Mouse (Mus musculus): Measurements from ENCODE around the gene Msmp. TPM values are rescaled to one million over a fixed set of nuclear protein-coding genes. Genes with fewer than 3 reads are reported as not detected.

Msmp gene
- polyA plus RNA-seq, 1 experiment from 2014 or later = 1.1 TPM

Other genes with a start within 250 kb of the Msmp start
- 15.8 and 19.1 TPM in 2 replicates for gene Rusc2, start 202.5 kb downstream of the Msmp start, polyA plus RNA-seq (2014; fragmentation: Nextera tagmentation; extraction: Ambion mirVana)
- gene Fam166b, start 155.4 kb downstream of the Msmp start, polyA plus RNA-seq (2014; fragmentation: Nextera tagmentation; extraction: Ambion mirVana) = 0.26 and 0.70 TPM in 2 replicates
- 9.1 and 10.1 TPM in 2 replicates for gene Tesk1, start 142.6 kb downstream of the Msmp start, polyA plus RNA-seq (2014; fragmentation: Nextera tagmentation; extraction: Ambion mirVana)
- gene Cd72, start 129.9 kb downstream of the Msmp start, polyA plus RNA-seq (2014; fragmentation: Nextera tagmentation; extraction: Ambion mirVana) = 3.0 and 3.7 TPM in 2 replicates
- gene Sit1, start 100.8 kb downstream of the Msmp start, polyA plus RNA-seq (2014; fragmentation: Nextera tagmentation; extraction: Ambion mirVana) = not detected in 2 replicates
- 49.1 and 55.4 TPM in 2 replicates for gene Ccdc107, start 91.6 kb downstream of the Msmp start, polyA plus RNA-seq (2014; fragmentation: Nextera tagmentation; extraction: Ambion mirVana)
- gene Arhgef39, start 84.8 kb downstream of the Msmp start, polyA plus RNA-seq (2014; fragmentation: Nextera tagmentation; extraction: Ambion mirVana) = 34.8 and 37.6 TPM in 2 replicates
- 0.64 and 0.79 TPM in 2 replicates for gene Car9, start 77.5 kb downstream of the Msmp start, polyA plus RNA-seq (2014; fragmentation: Nextera tagmentation; extraction: Ambion mirVana)
- 63.7 and 67.2 TPM in 2 replicates for gene Tpm2, start 60.7 kb downstream of the Msmp start, polyA plus RNA-seq (2014; fragmentation: Nextera tagmentation; extraction: Ambion mirVana)
- 60.3 and 64.7 TPM in 2 replicates for gene Creb3, start 22.2 kb downstream of the Msmp start, polyA plus RNA-seq (2014; fragmentation: Nextera tagmentation; extraction: Ambion mirVana)
- 49.7 and 60.4 TPM in 2 replicates for gene Tln1, start 21.8 kb downstream of the Msmp start, polyA plus RNA-seq (2014; fragmentation: Nextera tagmentation; extraction: Ambion mirVana)
- 26.5 and 41.1 TPM in 2 replicates for gene Rgp1, start 5.8 kb downstream of the Msmp start, polyA plus RNA-seq (2014; fragmentation: Nextera tagmentation; extraction: Ambion mirVana)
- gene Gba2, start 5.6 kb downstream of the Msmp start, polyA plus RNA-seq (2014; fragmentation: Nextera tagmentation; extraction: Ambion mirVana) = 25.4 and 27.4 TPM in 2 replicates
- gene Npr2, start 47.4 kb upstream of the Msmp start, polyA plus RNA-seq (2014; fragmentation: Nextera tagmentation; extraction: Ambion mirVana) = 19.9 and 25.5 TPM in 2 replicates
- gene Spag8, start 69.1 kb upstream of the Msmp start, polyA plus RNA-seq (2014; fragmentation: Nextera tagmentation; extraction: Ambion mirVana) = 5.7 and 6.5 TPM in 2 replicates
- gene Hint2, start 72.0 kb upstream of the Msmp start, polyA plus RNA-seq (2014; fragmentation: Nextera tagmentation; extraction: Ambion mirVana) = 69.9 and 70.2 TPM in 2 replicates
- gene Tmem8b, start 84.5 kb upstream of the Msmp start, polyA plus RNA-seq (2014; fragmentation: Nextera tagmentation; extraction: Ambion mirVana) = 5.7 and 7.2 TPM in 2 replicates
- gene Fam221b, start 84.7 kb upstream of the Msmp start, polyA plus RNA-seq (2014; fragmentation: Nextera tagmentation; extraction: Ambion mirVana) = 2.2 and 2.4 TPM in 2 replicates
- not detected in 2 replicates for gene Olfr70, start 116.3 kb upstream of the Msmp start, polyA plus RNA-seq (2014; fragmentation: Nextera tagmentation; extraction: Ambion mirVana)
- gene Olfr71, start 125.8 kb upstream of the Msmp start, polyA plus RNA-seq (2014; fragmentation: Nextera tagmentation; extraction: Ambion mirVana) = not detected in 2 replicates
- gene Hrct1, start 142.7 kb upstream of the Msmp start, polyA plus RNA-seq (2014; fragmentation: Nextera tagmentation; extraction: Ambion mirVana) = 0.17 and 0.19 TPM in 2 replicates
- gene Spaar, start 145.5 kb upstream of the Msmp start, polyA plus RNA-seq (2014; fragmentation: Nextera tagmentation; extraction: Ambion mirVana) = 0.06 TPM in 1 of 2 replicates, not detected in the other
- gene Olfr159, start 186.5 kb upstream of the Msmp start, polyA plus RNA-seq (2014; fragmentation: Nextera tagmentation; extraction: Ambion mirVana) = not detected in 2 replicates
- gene Olfr156, start 239.4 kb upstream of the Msmp start, polyA plus RNA-seq (2014; fragmentation: Nextera tagmentation; extraction: Ambion mirVana) = not detected in 2 replicates

Measured in hindbrain, embryonic 11.5 days (tissue).